Mouse (Mus musculus) testis, postnatal 10 days (tissue): Measurements from ENCODE around the gene Grn.

Experiments used
- DNase-seq: peaks from one replicate; pipeline ENCODE4 v3.0.0; 2021; ENCODE audit warnings: low spot score

Grn gene

GRCm38 (mm10) chr11:102425555-102426316 lies 4.4 kb upstream of the Grn start:
- no peak for DNase-seq

- DNase-seq = no peak
Observed at GRCm38 (mm10) chr11:102428981-102429540, 1.1 kb upstream of the Grn start.

- DNase-seq = no peak
Observed at GRCm38 (mm10) chr11:102429551-102429950, 564 bp upstream of the Grn start.

GRCm38 (mm10) chr11:102431018-102431645 lies 1.0 kb downstream of the Grn start:
- peak; percentile 84 for DNase-seq

GRCm38 (mm10) chr11:102431728-102432114 lies 1.6 kb downstream of the Grn start:
- no peak for DNase-seq

- DNase-seq = no peak
Observed at GRCm38 (mm10) chr11:102432115-102432843, 2.2 kb downstream of the Grn start.

- no peak for DNase-seq
Observed at GRCm38 (mm10) chr11:102432896-102433295, 2.8 kb downstream of the Grn start.

- no peak for DNase-seq
Observed at GRCm38 (mm10) chr11:102433866-102434265, 3.8 kb downstream of the Grn start.

- DNase-seq = peak; percentile 93
Observed at GRCm38 (mm10) chr11:102434406-102434805, 4.3 kb downstream of the Grn start.

- DNase-seq = no peak
Observed at GRCm38 (mm10) chr11:102434816-102435705, 4.9 kb downstream of the Grn start.

- DNase-seq = no peak
Observed at GRCm38 (mm10) chr11:102435754-102436470, 5.8 kb downstream of the Grn start.

GRCm38 (mm10) chr11:102436471-102436790 lies 6.3 kb downstream of the Grn start:
- no peak for DNase-seq

GRCm38 (mm10) chr11:102437120-102438061 lies 7.3 kb downstream of the Grn start:
- peak; percentile 86 for DNase-seq

- DNase-seq = peak; percentile 96
Observed at GRCm38 (mm10) chr11:102438212-102439092, 8.3 kb downstream of the Grn start.

- DNase-seq = no peak
Observed at GRCm38 (mm10) chr11:102439093-102440082, 9.3 kb downstream of the Grn start.

- no peak for DNase-seq
Observed at GRCm38 (mm10) chr11:102440255-102440654, 10.1 kb downstream of the Grn start.

GRCm38 (mm10) chr11:102441434-102441833 lies 11.3 kb downstream of the Grn start:
- no peak for DNase-seq

- no peak for DNase-seq
Observed at GRCm38 (mm10) chr11:102442089-102442488, 12.0 kb downstream of the Grn start.
